Mouse (Mus musculus): ENCODE measurements around the gene Dnaja3.

The Dnaja3 gene

GRCm38 (mm10) chr16:4607818-4608531, 31.8 kb upstream of the Dnaja3 start:
- peak; percentile 80 for DNase-seq

GRCm38 (mm10) chr16:4608532-4609059, 31.2 kb upstream of the Dnaja3 start:
- no peak for DNase-seq

GRCm38 (mm10) chr16:4611193-4611592, 28.6 kb upstream of the Dnaja3 start:
- no peak for DNase-seq

GRCm38 (mm10) chr16:4611676-4612075, 28.1 kb upstream of the Dnaja3 start:
- DNase-seq = no peak

GRCm38 (mm10) chr16:4613736-4614135, 26.1 kb upstream of the Dnaja3 start:
- no peak for DNase-seq

GRCm38 (mm10) chr16:4614639-4615038, 25.1 kb upstream of the Dnaja3 start:
- no peak for DNase-seq

- DNase-seq = no peak
These were observed 24.5 kb upstream of the Dnaja3 start for GRCm38 (mm10) chr16:4615297-4615696.

- DNase-seq = no peak
These were observed 23.0 kb upstream of the Dnaja3 start for GRCm38 (mm10) chr16:4616829-4617228.

GRCm38 (mm10) chr16:4624074-4624473, 15.7 kb upstream of the Dnaja3 start:
- DNase-seq = no peak

GRCm38 (mm10) chr16:4624481-4625110, 15.2 kb upstream of the Dnaja3 start, which contains the start of gene Pam16:
TSS of gene Pam16 (minus strand) at chr16:4624988.
- peak; percentile 94 for DNase-seq

- no peak for DNase-seq
These were observed 12.7 kb upstream of the Dnaja3 start for GRCm38 (mm10) chr16:4627105-4627504.

- DNase-seq = no peak
These were observed 10.8 kb upstream of the Dnaja3 start for GRCm38 (mm10) chr16:4628898-4629419.

GRCm38 (mm10) chr16:4629950-4630349, 9.8 kb upstream of the Dnaja3 start:
- peak; percentile 60 for DNase-seq

GRCm38 (mm10) chr16:4632050-4632449, 7.7 kb upstream of the Dnaja3 start:
- no peak for DNase-seq

- no peak for DNase-seq
These were observed 6.1 kb upstream of the Dnaja3 start for GRCm38 (mm10) chr16:4633661-4634060.

- no peak for DNase-seq
These were observed 5.1 kb upstream of the Dnaja3 start for GRCm38 (mm10) chr16:4634681-4635080.

GRCm38 (mm10) chr16:4635760-4636159, 4.0 kb upstream of the Dnaja3 start:
- DNase-seq = no peak

- no peak for DNase-seq
These were observed 848 bp upstream of the Dnaja3 start for GRCm38 (mm10) chr16:4638891-4639390.

- no peak for DNase-seq
These were observed 647 bp downstream of the Dnaja3 start for GRCm38 (mm10) chr16:4640267-4641005.

- DNase-seq = no peak
These were observed 1.5 kb downstream of the Dnaja3 start for GRCm38 (mm10) chr16:4641119-4641838.

GRCm38 (mm10) chr16:4642190-4642589, 2.4 kb downstream of the Dnaja3 start:
- DNase-seq = peak; percentile 82

GRCm38 (mm10) chr16:4642937-4643336, 3.1 kb downstream of the Dnaja3 start:
- no peak for DNase-seq
